Comparison of ENCODE assay signal across 9 mouse cellular contexts in the genomic region with DNA sequence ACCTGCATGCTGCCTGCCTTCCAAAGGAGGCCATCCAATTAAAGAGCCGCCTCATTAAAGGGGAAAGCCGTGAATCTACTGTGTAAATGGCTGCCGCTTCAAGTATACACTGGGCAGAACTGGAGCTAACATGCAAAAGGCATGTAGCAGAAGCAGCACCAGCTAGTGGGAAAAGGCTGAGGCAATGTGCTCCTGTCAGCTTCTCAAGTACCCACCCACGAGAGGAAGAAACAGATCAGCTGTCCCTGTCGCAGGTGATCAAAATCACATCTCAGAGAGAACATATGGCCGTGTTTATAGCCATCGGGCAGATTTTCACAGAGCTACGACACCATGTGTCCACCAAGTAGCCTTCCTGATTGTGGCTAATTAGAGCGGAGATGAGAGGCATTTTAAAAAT.
A peak's percentile ranks its signal among the peaks of the same experiment; 100 is the strongest.
DNase-seq lines count a peak whose midpoint lies in the region; ATAC-seq and TF ChIP-seq lines count a peak whose summit lies in the region.
"Had no signal": no experiment of that assay in that cellular context is flagged by ENCODE, and none has a peak within 500 bp of the region (broad histone marks: within the 10 kb centered on the region; RNA-seq: fewer than 3 reads in every experiment).

No protein-coding gene starts in this region.

- no peak for TF ChIP-seq CTCF in lung, postnatal 0 days (IDR thresholded peaks at IDR 0.05)

- H3K27me3 ChIP-seq in embryonic facial prominence, embryonic 14.5 days (replicated peaks; ENCODE audit: control insufficient read depth, insufficient read depth, low read length): no peaks in the 10 kb centered on the region
- no peaks in the 10 kb centered on the region for H3K27me3 ChIP-seq in midbrain, embryonic 16.5 days (ENCODE audit: control insufficient read depth, insufficient read depth, low read depth, low read length)
- no peaks in the 10 kb centered on the region for H3K27me3 ChIP-seq in limb, embryonic 10.5 days (ENCODE audit: low read depth, poor library complexity, severe bottlenecking)
- no peaks in the 10 kb centered on the region for H3K27me3 ChIP-seq in lung, postnatal 0 days (replicated peaks; ENCODE audit: insufficient read depth, low read length)

- WGBS in embryonic facial prominence, embryonic 14.5 days: 70% methylated on average over 9 of the region's 9 CpGs
- 58% methylated on average over 9 of the region's 9 CpGs for WGBS in midbrain, embryonic 16.5 days
- 67% methylated on average over 9 of the region's 9 CpGs for WGBS in limb, embryonic 10.5 days
- WGBS in lung, postnatal 0 days: 76% methylated on average over 9 of the region's 9 CpGs

- no peak overlapping the region for H3K9ac ChIP-seq in embryonic facial prominence, embryonic 14.5 days (ENCODE audit: low read depth, low read length)
- H3K9ac ChIP-seq in midbrain, embryonic 16.5 days (ENCODE audit: low read depth, low read length): no peak overlapping the region
- no peak overlapping the region for H3K9ac ChIP-seq in lung, postnatal 0 days (replicated peaks; ENCODE audit: low read depth)

- DNase-seq in layer of hippocampus, adult 11-12 months (ENCODE audit: low spot score): peak; percentile 15
- DNase-seq in layer of hippocampus, postnatal 25 days (ENCODE audit: extremely low spot score in 1 of 2, low spot score in 1 of 2): no peak
- DNase-seq in cerebellum, adult 11-12 months: peak; percentile 84
- peak; percentile 3 for DNase-seq in embryonic facial prominence, embryonic 14.5 days (ENCODE audit: low spot score)
- no peak for DNase-seq in adrenal gland, postnatal 10 days
- no peak for DNase-seq in limb, embryonic 10.5 days (ENCODE audit: low spot score)
- no peak for DNase-seq in lung, postnatal 0 days (ENCODE audit: low spot score)

- no peak overlapping the region for H3K4me3 ChIP-seq in embryonic facial prominence, embryonic 14.5 days (ENCODE audit: low read depth, low read length)
- no peak overlapping the region for H3K4me3 ChIP-seq in midbrain, embryonic 16.5 days (ENCODE audit: low read depth, low read length)
- H3K4me3 ChIP-seq in limb, embryonic 10.5 days: no peak overlapping the region
- H3K4me3 ChIP-seq in lung, postnatal 0 days (ENCODE audit: low read depth, low read length): no peak overlapping the region

- no peaks in the 10 kb centered on the region for H3K36me3 ChIP-seq in embryonic facial prominence, embryonic 14.5 days (ENCODE audit: control insufficient read depth, insufficient read depth, low read length)
- no peaks in the 10 kb centered on the region for H3K36me3 ChIP-seq in midbrain, embryonic 16.5 days (ENCODE audit: control insufficient read depth, insufficient read depth, low read length)
- H3K36me3 ChIP-seq in limb, embryonic 10.5 days: no peaks in the 10 kb centered on the region
- H3K36me3 ChIP-seq in lung, postnatal 0 days (ENCODE audit: insufficient read depth, low read length): no peaks in the 10 kb centered on the region

- H3K27ac ChIP-seq in embryonic facial prominence, embryonic 14.5 days (replicated peaks; ENCODE audit: low read depth, low read length): no peak overlapping the region
- H3K27ac ChIP-seq in midbrain, embryonic 16.5 days (ENCODE audit: low read length): peak overlapping the region; percentile 2; the same call in 1 of the 2 replicates
- H3K27ac ChIP-seq in limb, embryonic 10.5 days: no peak overlapping the region
- no peak overlapping the region for H3K27ac ChIP-seq in lung, postnatal 0 days (ENCODE audit: low read length)

- no peak overlapping the region for H3K4me2 ChIP-seq in embryonic facial prominence, embryonic 14.5 days (ENCODE audit: low read depth, low read length)
- H3K4me2 ChIP-seq in midbrain, embryonic 16.5 days (ENCODE audit: low read length): no peak overlapping the region
- no peak overlapping the region for H3K4me2 ChIP-seq in lung, postnatal 0 days (replicated peaks; ENCODE audit: low read depth, low read length)
- H3K4me2 ChIP-seq: liver, embryonic 11.5 days had no signal

- TF ChIP-seq EP300 in lung, postnatal 0 days (IDR thresholded peaks at IDR 0.05): no peak

- no peaks in the 10 kb centered on the region for H3K9me3 ChIP-seq in embryonic facial prominence, embryonic 14.5 days (ENCODE audit: control insufficient read depth, low read length)
- H3K9me3 ChIP-seq in midbrain, embryonic 16.5 days (replicated peaks; ENCODE audit: control insufficient read depth, low read length, poor library complexity, severe bottlenecking): no peaks in the 10 kb centered on the region
- no peaks in the 10 kb centered on the region for H3K9me3 ChIP-seq in limb, embryonic 10.5 days (replicated peaks)
- H3K9me3 ChIP-seq in lung, postnatal 0 days (ENCODE audit: low read length): no peaks in the 10 kb centered on the region

- no peak for ATAC-seq in embryonic facial prominence, embryonic 14.5 days (ENCODE audit: low read depth)
- peak; percentile 27; the same call in 1 of the 2 replicates for ATAC-seq in midbrain, embryonic 16.5 days
- no peak for ATAC-seq in lung, postnatal 0 days

- no peaks in the 10 kb centered on the region for H3K4me1 ChIP-seq in embryonic facial prominence, embryonic 14.5 days (ENCODE audit: control insufficient read depth, insufficient read depth, low read length)
- H3K4me1 ChIP-seq in midbrain, embryonic 16.5 days (ENCODE audit: control insufficient read depth, insufficient read depth, low read length): peaks cover 15% of the 10 kb centered on the region
- peaks cover 8% of the 10 kb centered on the region; the same call in 1 of the 2 replicates for H3K4me1 ChIP-seq in limb, embryonic 10.5 days
- H3K4me1 ChIP-seq in lung, postnatal 0 days (ENCODE audit: insufficient read depth, low read depth, low read length): no peaks in the 10 kb centered on the region

Comparison
In these comparisons a context has a peak if more than half of its experiments do, and no peak if none do; other contexts are left out.
1. DNase-seq: peak in layer of hippocampus, adult 11-12 months (single experiment), cerebellum, adult 11-12 months (single experiment) and embryonic facial prominence, embryonic 14.5 days (single experiment); none in layer of hippocampus, postnatal 25 days (0 of 2), adrenal gland, postnatal 10 days (single experiment), limb, embryonic 10.5 days (single experiment) and lung, postnatal 0 days (single experiment).